Mouse (Mus musculus) cerebellum, adult 2 months (tissue): ENCODE data around the gene Cyba.

ENCODE experiments used
- CTCF ChIP-seq: fragments of 200-500 bp; IDR thresholded peaks from 2 replicates; pipeline ENCODE4 v1.5.1; 2011; ENCODE audit warnings: low read depth, mild to moderate bottlenecking, control low read depth, low read length, moderate library complexity, borderline replicate concordance; ENCODE audit not compliant: insufficient read depth
- POLR2A ChIP-seq: fragments of 200-500 bp; IDR thresholded peaks from 2 replicates; pipeline ENCODE4 v1.6.1; 2011; ENCODE audit warnings: low read length, control low read depth, borderline replicate concordance; ENCODE audit not compliant: insufficient read depth

DNA sequence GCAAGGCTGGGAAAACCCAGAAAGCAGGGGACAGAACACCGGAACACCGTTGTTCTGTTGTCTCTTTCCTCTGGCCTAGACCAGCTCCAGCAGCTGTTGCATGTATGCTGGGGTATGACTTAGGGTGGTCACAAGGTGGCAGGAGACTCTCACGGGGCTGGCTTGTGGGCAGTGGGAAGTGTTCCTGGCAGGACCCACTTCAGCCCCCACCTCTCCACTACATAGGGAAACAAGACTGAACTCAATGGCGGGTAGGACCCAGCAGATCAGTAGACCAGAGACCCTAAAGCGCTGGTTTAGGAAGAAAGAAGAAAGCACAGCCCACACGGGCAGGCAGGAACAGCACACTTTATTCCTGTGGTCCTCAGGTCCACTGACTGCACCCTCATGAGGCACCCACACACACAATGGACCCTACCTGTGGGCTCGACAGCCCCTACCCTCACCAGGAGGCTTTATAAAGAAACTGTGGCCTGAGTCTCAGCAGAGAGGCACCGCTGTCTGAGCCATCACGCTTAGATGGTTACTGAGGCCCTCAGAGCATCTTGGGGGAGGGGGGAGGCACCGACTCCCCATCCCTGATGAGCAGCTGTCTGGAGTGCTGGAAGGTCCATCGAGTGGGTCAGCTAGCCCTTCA lies 657 bp upstream of the Cyba start:
- TF ChIP-seq CTCF (no peak), POLR2A (no peak)
